Mouse (Mus musculus) stomach, embryonic 16.5 days (tissue): ENCODE data around the gene Lactb. TPM values are rescaled to one million over a fixed set of nuclear protein-coding genes. Genes with fewer than 3 reads are reported as not detected.

ENCODE experiments used
- ATAC-seq: fragments of 200-750 bp; cut with Nextera tagmentation; 2 replicates; pipeline ENCODE4 v1.8.0; 2017; ENCODE audit warnings: moderate number of reproducible peaks, moderate TSS enrichment; ENCODE audit not compliant: insufficient read depth, low FRiP score
- H3K27ac ChIP-seq: fragments of 300-500 bp; sonication (generic); 2 replicates; pipeline ENCODE4 v1.5.1; 2014; ENCODE audit warnings: low read length
- H3K27me3 ChIP-seq: fragments of 300-500 bp; sonication (generic); 2 replicates; pipeline ENCODE4 v1.6.1; 2014; ENCODE audit warnings: low read length, control low read depth, mixed read lengths; ENCODE audit not compliant: control insufficient read depth, insufficient read depth
- H3K36me3 ChIP-seq: fragments of 300-500 bp; sonication (generic); 2 replicates; pipeline ENCODE4 v1.6.1; 2014; ENCODE audit warnings: low read length; ENCODE audit not compliant: control insufficient read depth, insufficient read depth
- H3K4me1 ChIP-seq: fragments of 300-500 bp; sonication (generic); 2 replicates; pipeline ENCODE4 v1.6.1; 2014; ENCODE audit warnings: low read length, control low read depth, mixed read lengths; ENCODE audit not compliant: control insufficient read depth, insufficient read depth
- H3K4me2 ChIP-seq: fragments of 300-500 bp; sonication (generic); 2 replicates; pipeline ENCODE4 v1.6.1; 2014; ENCODE audit warnings: low read depth, low read length, mixed read lengths
- H3K4me3 ChIP-seq: fragments of 300-500 bp; sonication (generic); replicated peaks from 2 replicates; pipeline ENCODE4 v1.5.1; 2014; ENCODE audit warnings: mild to moderate bottlenecking, low read length
- H3K9ac ChIP-seq: fragments of 300-500 bp; sonication (generic); 2 replicates; pipeline ENCODE4 v1.6.1; 2014; ENCODE audit warnings: low read length
- H3K9me3 ChIP-seq: fragments of 300-500 bp; sonication (generic); replicated peaks from 2 replicates; pipeline ENCODE4 v1.6.1; 2016; ENCODE audit warnings: low read length, control low read depth; ENCODE audit not compliant: control insufficient read depth
- WGBS: fragments of 180-500 bp; shearing (Covaris S2); extraction: QIAGEN DNeasy Blood & Tissue Kit; methylation state at CpG from one replicate; pipeline ENCODE4 v1.1.7; 2014; 5-methylcytosine and 5-hydroxymethylcytosine counted together
- polyA plus RNA-seq: library from polyadenylated mRNA; unstranded; fragments of >200 nt; fragmentation: Nextera tagmentation; extraction: Ambion mirVana; gene quantifications from 2 replicates; pipeline ENCODE4 v1.2.1, GENCODE M21; 2015

The Lactb gene
- polyA plus RNA-seq, 1 experiment from 2014 or later, result 7.8 TPM

DNA sequence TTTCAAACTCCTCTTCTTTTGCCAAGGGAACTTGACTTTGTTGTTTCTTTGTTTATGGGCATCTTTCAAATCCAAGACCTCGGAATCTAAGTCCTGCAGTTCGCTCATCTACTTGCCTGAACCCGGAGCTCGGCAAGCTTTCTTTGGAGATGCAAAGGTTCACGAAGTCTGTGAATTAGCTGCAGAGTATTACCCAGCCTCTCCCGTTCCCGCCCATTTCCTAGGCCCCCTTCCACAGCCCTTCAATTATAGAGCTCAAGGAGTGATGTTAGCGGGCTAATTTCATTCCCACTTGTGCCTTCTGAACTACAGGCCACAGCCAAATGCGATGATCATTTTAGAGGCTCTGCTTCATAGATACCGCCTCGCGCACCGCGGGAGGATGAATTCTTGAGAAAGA lies 55.3 kb downstream of the Lactb start:
- H3K4me3 ChIP-seq, result peak overlapping the region; percentile 99
- WGBS, result 0% methylated on average over 14 of the region's 14 CpGs
- peak overlapping the region; percentile 64 for H3K9ac ChIP-seq
- H3K36me3 ChIP-seq, result no peaks in the 10 kb centered on the region
- no peaks in the 10 kb centered on the region for H3K27me3 ChIP-seq
- peaks cover 14% of the 10 kb centered on the region for H3K4me1 ChIP-seq
- ATAC-seq, result peak; percentile 48
- peak overlapping the region; percentile 67 for H3K4me2 ChIP-seq
- 0 out of 2 replicates have a peak, but pooled peaks cover 3% of the 10 kb centered on the region for H3K9me3 ChIP-seq
- peak overlapping the region; percentile 75 for H3K27ac ChIP-seq

DNA sequence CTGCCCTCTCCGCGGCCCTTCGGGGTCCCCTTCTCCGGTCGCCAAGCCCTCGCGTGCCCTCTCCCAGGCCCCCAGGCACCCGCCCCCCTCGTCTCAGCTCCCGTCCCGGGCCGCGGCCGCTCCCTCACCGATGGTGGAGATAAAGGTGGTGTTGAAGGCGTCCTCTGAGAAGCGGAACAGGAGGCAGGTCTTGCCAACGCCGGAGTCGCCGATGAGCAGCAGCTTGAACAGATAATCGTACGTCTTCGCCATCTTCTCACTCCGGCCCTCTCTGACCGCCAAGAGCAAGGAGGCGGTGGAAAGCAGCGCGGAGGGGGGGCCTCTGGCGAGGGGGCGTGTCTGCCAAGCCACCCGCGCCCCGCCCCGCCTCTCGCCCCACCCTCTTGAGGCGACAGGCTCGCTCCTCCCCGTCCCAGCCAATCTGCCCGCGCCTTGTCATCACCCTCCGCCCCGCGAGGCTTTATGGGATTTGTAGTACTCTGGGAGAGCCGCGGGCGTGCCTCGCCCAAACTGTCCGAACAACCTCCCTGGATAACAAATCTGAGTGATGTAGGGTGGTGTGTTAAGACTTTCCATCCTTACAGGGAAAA lies 55.8 kb downstream of the Lactb start, which contains the start of gene Rab8b:
Gene Rab8b (minus strand): TSS at position 306 of the 590 bp plus-strand sequence.
- peaks cover 18% of the 10 kb centered on the region for H3K4me1 ChIP-seq
- peak within 1 kb of the TSS; percentile 99 for H3K4me3 ChIP-seq
- peak within 1 kb of the TSS; percentile 90 for H3K27ac ChIP-seq
- H3K4me2 ChIP-seq, result peak within 1 kb of the TSS; percentile 83
- WGBS, result under 1% methylated on average over 48 of the region's 49 CpGs
- H3K9ac ChIP-seq, result peak within 1 kb of the TSS; percentile 97
- no peaks in the 10 kb centered on the region for H3K27me3 ChIP-seq
- 0 out of 2 replicates have a peak, but pooled peaks cover 3% of the 10 kb centered on the region for H3K9me3 ChIP-seq
- H3K36me3 ChIP-seq, result no peaks in the 10 kb centered on the region
- peak; percentile 99 for ATAC-seq

GRCm38 (mm10) chr9:66918672-66919330 lies 56.5 kb downstream of the Lactb start:
- Histone ChIP-seq H3K9me3 (0 out of 2 replicates have a peak, but pooled peaks cover 3% of the 10 kb centered on the region), H3K4me3 (peak overlapping the region; percentile 99), H3K4me2 (peak overlapping the region; percentile 83), H3K9ac (peak overlapping the region; percentile 97), H3K4me1 (peaks cover 24% of the 10 kb centered on the region), H3K27ac (peak overlapping the region; percentile 90), H3K27me3 (no peaks in the 10 kb centered on the region), H3K36me3 (no peaks in the 10 kb centered on the region)
- WGBS, result 2% methylated on average over 27 of the region's 27 CpGs
- no peak for ATAC-seq

DNA sequence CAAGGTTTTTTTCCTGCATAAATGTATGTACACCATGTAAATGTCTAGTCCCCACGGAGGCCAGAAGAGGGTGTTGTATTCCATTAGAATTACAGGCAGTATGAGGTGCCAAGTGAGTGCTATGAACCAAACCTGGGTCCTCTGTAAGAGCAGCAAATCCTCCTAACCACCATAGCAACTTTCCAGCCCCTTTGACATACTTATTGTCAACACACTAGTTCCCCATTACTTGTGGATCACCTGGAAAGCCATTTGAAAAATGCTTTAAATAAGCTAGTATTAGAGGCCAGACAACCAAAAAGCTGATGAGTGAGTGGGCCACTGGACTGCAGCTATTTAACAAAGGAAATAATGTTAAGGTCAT lies 57.4 kb downstream of the Lactb start:
- ATAC-seq, result no peak
- Histone ChIP-seq H3K4me1 (peaks cover 29% of the 10 kb centered on the region), H3K9ac (no peak overlapping the region), H3K27me3 (no peaks in the 10 kb centered on the region), H3K9me3 (0 out of 2 replicates have a peak, but pooled peaks cover 3% of the 10 kb centered on the region), H3K27ac (no peak overlapping the region), H3K4me3 (no peak overlapping the region; the same call in 1 of the 2 replicates), H3K4me2 (peak overlapping the region; percentile 83), H3K36me3 (no peaks in the 10 kb centered on the region)
- WGBS, result 60% methylated on average over 1 of the region's 1 CpGs

DNA sequence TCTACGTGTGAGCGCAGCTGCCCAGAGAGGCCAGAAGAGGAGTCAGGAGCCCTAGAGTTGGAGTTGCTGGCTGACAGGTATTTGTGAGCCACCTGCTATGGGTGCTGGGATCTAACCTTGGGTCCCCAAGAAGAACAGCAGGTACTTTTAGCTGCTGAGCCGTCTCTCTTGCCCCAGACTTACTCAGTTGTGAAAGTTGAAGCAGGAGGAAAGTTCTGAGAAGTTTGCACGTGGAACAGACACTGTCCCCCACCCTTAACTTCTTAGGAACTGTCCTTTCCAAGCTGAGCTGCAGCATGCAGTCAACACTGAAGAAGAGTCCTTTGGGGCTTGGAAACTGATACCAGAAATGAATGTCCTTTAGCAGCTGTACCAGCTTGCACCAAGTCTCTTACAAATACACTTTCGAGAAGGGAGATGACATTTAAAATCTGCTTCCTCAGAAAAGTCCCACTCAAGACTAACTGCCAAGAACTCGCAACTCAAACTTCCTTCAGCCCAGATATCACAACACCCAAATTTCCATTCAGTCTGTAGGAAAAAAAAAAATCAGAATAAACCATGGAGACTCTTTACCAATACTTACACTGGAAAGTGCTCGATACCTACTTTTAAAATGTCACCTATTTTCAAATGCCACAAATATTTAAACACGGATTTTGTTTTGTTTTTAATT lies 57.9 kb downstream of the Lactb start:
- WGBS, result 82% methylated on average over 8 of the region's 8 CpGs
- no peaks in the 10 kb centered on the region for H3K36me3 ChIP-seq
- no peak overlapping the region for H3K27ac ChIP-seq
- no peak overlapping the region for H3K9ac ChIP-seq
- H3K4me3 ChIP-seq, result no peak overlapping the region
- ATAC-seq, result no peak
- 0 out of 2 replicates have a peak, but pooled peaks cover 3% of the 10 kb centered on the region for H3K9me3 ChIP-seq
- peaks cover 29% of the 10 kb centered on the region for H3K4me1 ChIP-seq
- H3K27me3 ChIP-seq, result no peaks in the 10 kb centered on the region
- H3K4me2 ChIP-seq, result no peak overlapping the region

- Histone ChIP-seq H3K9ac (no peak overlapping the region), H3K27ac (peak overlapping the region; percentile 4), H3K36me3 (no peaks in the 10 kb centered on the region), H3K4me3 (no peak overlapping the region), H3K27me3 (no peaks in the 10 kb centered on the region), H3K9me3 (no peaks in the 10 kb centered on the region), H3K4me2 (no peak overlapping the region), H3K4me1 (peaks cover 29% of the 10 kb centered on the region)
- no peak for ATAC-seq
- 71% methylated on average over 9 of the region's 9 CpGs for WGBS
These were observed 59.2 kb downstream of the Lactb start for GRCm38 (mm10) chr9:66915869-66916785.

GRCm38 (mm10) chr9:66915401-66915800 lies 59.9 kb downstream of the Lactb start:
- WGBS, result 58% methylated on average over 5 of the region's 5 CpGs
- Histone ChIP-seq H3K9me3 (no peaks in the 10 kb centered on the region), H3K4me2 (peak overlapping the region; percentile 6; the same call in 1 of the 2 replicates), H3K9ac (no peak overlapping the region), H3K27ac (peak overlapping the region; percentile 70), H3K36me3 (no peaks in the 10 kb centered on the region), H3K27me3 (no peaks in the 10 kb centered on the region), H3K4me3 (no peak overlapping the region), H3K4me1 (peaks cover 29% of the 10 kb centered on the region)
- no peak for ATAC-seq

- H3K4me1 ChIP-seq, result peaks cover 32% of the 10 kb centered on the region
- 57% methylated on average over 3 of the region's 3 CpGs for WGBS
- H3K9ac ChIP-seq, result no peak overlapping the region
- H3K27ac ChIP-seq, result peak overlapping the region; percentile 70; the same call in 1 of the 2 replicates
- no peaks in the 10 kb centered on the region for H3K36me3 ChIP-seq
- H3K9me3 ChIP-seq, result no peaks in the 10 kb centered on the region
- H3K4me2 ChIP-seq, result no peak overlapping the region
- ATAC-seq, result no peak
- H3K4me3 ChIP-seq, result no peak overlapping the region
- no peaks in the 10 kb centered on the region for H3K27me3 ChIP-seq
These were observed 60.7 kb downstream of the Lactb start for GRCm38 (mm10) chr9:66914540-66914939.
